Mouse (Mus musculus) embryonic facial prominence, embryonic 12.5 days (tissue): ENCODE measurements at regions not wholly inside any gene's neighbourhood (a gene's known extent, or its start where the extent isn't known, plus 50 kb on each side); places are given as distances from the start of the nearest gene placed in this dataset.

Source experiments
- ATAC-seq: fragments of 200-750 bp; cut with Nextera tagmentation; 2 replicates; pipeline ENCODE4 v1.8.0; 2017; ENCODE audit not compliant: insufficient number of reproducible peaks, insufficient read depth, low FRiP score, low TSS enrichment
- H3K27ac ChIP-seq: fragments of 300-500 bp; sonication (generic); 2 replicates; pipeline ENCODE4 v1.5.1; 2016; ENCODE audit warnings: mild to moderate bottlenecking
- H3K27me3 ChIP-seq: fragments of 300-500 bp; sonication (generic); 2 replicates; pipeline ENCODE4 v1.6.1; 2016; ENCODE audit warnings: mild to moderate bottlenecking, moderate library complexity
- H3K36me3 ChIP-seq: fragments of 300-500 bp; sonication (generic); 2 replicates; pipeline ENCODE4 v1.6.1; 2016; ENCODE audit warnings: mild to moderate bottlenecking
- H3K4me1 ChIP-seq: fragments of 300-500 bp; sonication (generic); 2 replicates; pipeline ENCODE4 v1.6.1; 2016
- H3K4me2 ChIP-seq: fragments of 300-500 bp; sonication (generic); replicated peaks from 2 replicates; pipeline ENCODE4 v1.6.1; 2016; ENCODE audit warnings: mild to moderate bottlenecking, moderate library complexity
- H3K4me3 ChIP-seq: fragments of 300-500 bp; sonication (generic); 2 replicates; pipeline ENCODE4 v1.5.1; 2016; ENCODE audit warnings: mild to moderate bottlenecking
- H3K9ac ChIP-seq: fragments of 300-500 bp; sonication (generic); 2 replicates; pipeline ENCODE4 v1.6.1; 2016; ENCODE audit warnings: mild to moderate bottlenecking, moderate library complexity
- H3K9me3 ChIP-seq: fragments of 300-500 bp; sonication (generic); 2 replicates; pipeline ENCODE4 v1.6.1; 2016; ENCODE audit warnings: mild to moderate bottlenecking, moderate library complexity
- WGBS: fragments of 180-500 bp; shearing (Covaris S2); methylation state at CpG from one replicate; pipeline ENCODE4 v1.1.7; 2016; 5-methylcytosine and 5-hydroxymethylcytosine counted together

GRCm38 (mm10) chr15:59954345-59954744 lies 62.1 kb downstream of the 4933412E24Rik start:
- ATAC-seq: no peak

GRCm38 (mm10) chr15:59953857-59954256 lies 62.6 kb downstream of the 4933412E24Rik start:
- WGBS: 79% methylated on average over 4 of the region's 4 CpGs
- Histone ChIP-seq H3K27me3 (no peaks in the 10 kb centered on the region), H3K4me2 (no peak overlapping the region), H3K36me3 (no peaks in the 10 kb centered on the region), H3K9ac (no peak overlapping the region), H3K4me1 (no peaks in the 10 kb centered on the region), H3K4me3 (no peak overlapping the region), H3K27ac (no peak overlapping the region), H3K9me3 (no peaks in the 10 kb centered on the region)
- no peak for ATAC-seq

More at GRCm38 (mm10) chr15:59954345-59954744, 62.1 kb downstream of the 4933412E24Rik start:
- H3K27me3 ChIP-seq: no peaks in the 10 kb centered on the region
- no peak overlapping the region for H3K27ac ChIP-seq
- no peak overlapping the region for H3K4me3 ChIP-seq
- H3K4me1 ChIP-seq: no peaks in the 10 kb centered on the region
- WGBS: 69% methylated on average over 3 of the region's 3 CpGs
- H3K9me3 ChIP-seq: no peaks in the 10 kb centered on the region
- H3K36me3 ChIP-seq: no peaks in the 10 kb centered on the region
- H3K9ac ChIP-seq: no peak overlapping the region
- H3K4me2 ChIP-seq: no peak overlapping the region

GRCm38 (mm10) chr15:59950617-59951216 lies 65.7 kb downstream of the 4933412E24Rik start:
- Histone ChIP-seq H3K4me2 (no peak overlapping the region), H3K36me3 (no peaks in the 10 kb centered on the region), H3K4me1 (no peaks in the 10 kb centered on the region), H3K4me3 (no peak overlapping the region), H3K9me3 (no peaks in the 10 kb centered on the region), H3K27me3 (0 out of 2 replicates have a peak, but pooled peaks cover 2% of the 10 kb centered on the region), H3K27ac (no peak overlapping the region), H3K9ac (no peak overlapping the region)
- 80% methylated on average over 3 of the region's 3 CpGs for WGBS
- no peak for ATAC-seq

- Histone ChIP-seq H3K4me2 (no peak overlapping the region), H3K27me3 (0 out of 2 replicates have a peak, but pooled peaks cover 2% of the 10 kb centered on the region), H3K4me1 (peaks cover 6% of the 10 kb centered on the region; the same call in 1 of the 2 replicates), H3K9me3 (no peaks in the 10 kb centered on the region), H3K36me3 (no peaks in the 10 kb centered on the region), H3K9ac (no peak overlapping the region), H3K27ac (no peak overlapping the region), H3K4me3 (no peak overlapping the region)
- no peak for ATAC-seq
- WGBS: 3% methylated on average over 8 of the region's 8 CpGs
These were observed 71.2 kb downstream of the 4933412E24Rik start for GRCm38 (mm10) chr15:59945208-59945607.

GRCm38 (mm10) chr15:59936486-59936885 lies 79.9 kb downstream of the 4933412E24Rik start:
- H3K4me2 ChIP-seq: no peak overlapping the region
- H3K27ac ChIP-seq: no peak overlapping the region
- H3K9ac ChIP-seq: no peak overlapping the region
- H3K27me3 ChIP-seq: no peaks in the 10 kb centered on the region
- no peak overlapping the region for H3K4me3 ChIP-seq
- H3K4me1 ChIP-seq: no peaks in the 10 kb centered on the region
- H3K36me3 ChIP-seq: no peaks in the 10 kb centered on the region
- 34% methylated on average over 5 of the region's 5 CpGs for WGBS
- 0 out of 2 replicates have a peak, but pooled peaks cover 5% of the 10 kb centered on the region for H3K9me3 ChIP-seq
- no peak for ATAC-seq

GRCm38 (mm10) chr15:59913860-59914259 lies 102.6 kb downstream of the 4933412E24Rik start:
- Histone ChIP-seq H3K4me2 (no peak overlapping the region), H3K4me3 (no peak overlapping the region), H3K9ac (no peak overlapping the region), H3K27me3 (no peaks in the 10 kb centered on the region), H3K4me1 (no peaks in the 10 kb centered on the region), H3K27ac (no peak overlapping the region), H3K36me3 (no peaks in the 10 kb centered on the region), H3K9me3 (no peaks in the 10 kb centered on the region)
- 78% methylated on average over 4 of the region's 4 CpGs for WGBS
- no peak for ATAC-seq

- Histone ChIP-seq H3K9ac (no peak overlapping the region), H3K4me3 (no peak overlapping the region), H3K9me3 (no peaks in the 10 kb centered on the region), H3K27me3 (no peaks in the 10 kb centered on the region), H3K36me3 (no peaks in the 10 kb centered on the region), H3K27ac (no peak overlapping the region), H3K4me2 (no peak overlapping the region), H3K4me1 (no peaks in the 10 kb centered on the region)
- WGBS: 68% methylated on average over 2 of the region's 2 CpGs
- no peak for ATAC-seq
These were observed 108.1 kb downstream of the 4933412E24Rik start for GRCm38 (mm10) chr15:59908300-59908699.

GRCm38 (mm10) chr15:59905832-59906797 lies 110.3 kb downstream of the 4933412E24Rik start:
- WGBS: 82% methylated on average over 9 of the region's 9 CpGs
- no peaks in the 10 kb centered on the region for H3K27me3 ChIP-seq
- ATAC-seq: no peak
- no peaks in the 10 kb centered on the region for H3K9me3 ChIP-seq
- no peaks in the 10 kb centered on the region for H3K4me1 ChIP-seq
- no peak overlapping the region for H3K9ac ChIP-seq
- H3K36me3 ChIP-seq: no peaks in the 10 kb centered on the region
- no peak overlapping the region for H3K4me2 ChIP-seq
- H3K27ac ChIP-seq: no peak overlapping the region
- no peak overlapping the region for H3K4me3 ChIP-seq

GRCm38 (mm10) chr15:59904741-59905140 lies 111.7 kb downstream of the 4933412E24Rik start:
- H3K9ac ChIP-seq: no peak overlapping the region
- H3K36me3 ChIP-seq: no peaks in the 10 kb centered on the region
- no peaks in the 10 kb centered on the region for H3K9me3 ChIP-seq
- H3K27me3 ChIP-seq: no peaks in the 10 kb centered on the region
- no peak overlapping the region for H3K4me2 ChIP-seq
- no peak for ATAC-seq
- no peaks in the 10 kb centered on the region for H3K4me1 ChIP-seq
- WGBS: 62% methylated on average over 5 of the region's 5 CpGs
- no peak overlapping the region for H3K27ac ChIP-seq
- no peak overlapping the region for H3K4me3 ChIP-seq

- Histone ChIP-seq H3K9ac (no peak overlapping the region), H3K36me3 (no peaks in the 10 kb centered on the region), H3K4me2 (no peak overlapping the region), H3K27me3 (no peaks in the 10 kb centered on the region), H3K4me1 (no peaks in the 10 kb centered on the region), H3K27ac (no peak overlapping the region), H3K9me3 (no peaks in the 10 kb centered on the region), H3K4me3 (no peak overlapping the region)
- 83% methylated on average over 2 of the region's 2 CpGs for WGBS
- ATAC-seq: no peak
These were observed 127.4 kb downstream of the 4933412E24Rik start for GRCm38 (mm10) chr15:59888996-59889395.

GRCm38 (mm10) chr15:59888131-59888459 lies 128.3 kb downstream of the 4933412E24Rik start:
- no peaks in the 10 kb centered on the region for H3K9me3 ChIP-seq
- no peaks in the 10 kb centered on the region for H3K4me1 ChIP-seq
- no peak overlapping the region for H3K27ac ChIP-seq
- H3K9ac ChIP-seq: no peak overlapping the region
- H3K27me3 ChIP-seq: no peaks in the 10 kb centered on the region
- no peak overlapping the region for H3K4me2 ChIP-seq
- no peak overlapping the region for H3K4me3 ChIP-seq
- 34% methylated on average over 2 of the region's 2 CpGs for WGBS
- no peaks in the 10 kb centered on the region for H3K36me3 ChIP-seq
- no peak for ATAC-seq
